Mouse (Mus musculus): Measurements from ENCODE around the gene Olfr288. TPM values are rescaled to one million over a fixed set of nuclear protein-coding genes. Genes with fewer than 3 reads are reported as not detected.

Olfr288 gene
- total RNA-seq, 1 experiment from 2014 or later = not detected

DNA sequence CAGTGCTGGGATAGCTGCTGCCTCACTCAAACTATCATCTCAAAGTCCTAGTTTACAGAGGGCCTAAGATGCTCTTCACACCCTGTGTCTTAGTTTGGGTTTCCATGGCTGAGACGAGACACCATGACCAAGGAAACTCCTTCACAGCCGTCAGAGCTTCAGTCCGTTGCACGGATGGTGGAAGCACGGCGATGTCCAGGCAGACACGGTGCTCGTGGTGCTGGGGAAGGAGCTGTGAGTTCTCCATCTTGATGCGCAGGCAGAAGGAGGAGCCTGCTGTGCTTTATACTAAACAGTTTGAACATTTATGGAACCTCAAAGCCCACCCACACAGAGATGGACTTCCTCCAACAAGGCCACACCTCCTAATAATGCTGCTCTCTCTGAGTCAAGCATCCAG, 58.5 kb downstream of the Olfr288 start:
- ATAC-seq (replicated peaks; ENCODE audit: low read depth, poor library complexity, severe bottlenecking) = no peak

Other genes starting within 250 kb of the Olfr288 start
- gene Tmem106c, start 231.3 kb downstream of the Olfr288 start, total RNA-seq (2017) = 26.4 and 40.0 TPM in 2 replicates
- gene Col2a1, start 190.8 kb downstream of the Olfr288 start, total RNA-seq (2017) = 0.09 TPM in 1 of 2 replicates, not detected in the other
- gene Pfkm, start 103.0 kb downstream of the Olfr288 start, total RNA-seq (2017) = 33.3 and 42.2 TPM in 2 replicates
- 53.2 and 56.1 TPM in 2 replicates for gene Senp1, start 101.8 kb downstream of the Olfr288 start, total RNA-seq (2017)
- 17.7 and 21.9 TPM in 2 replicates for gene Asb8, start 29.9 kb downstream of the Olfr288 start, total RNA-seq (2017)
- not detected in 2 replicates for gene Ccdc184, start 28.4 kb downstream of the Olfr288 start, total RNA-seq (2017)
- not detected in 2 replicates for gene Gm44579, start 25.4 kb upstream of the Olfr288 start, total RNA-seq (2017)
- gene Olfr287, start 25.5 kb upstream of the Olfr288 start, total RNA-seq (2017) = not detected in 2 replicates
- not detected in 2 replicates for gene Olfr286, start 38.9 kb upstream of the Olfr288 start, total RNA-seq (2017)
- gene H1fnt, start 61.8 kb upstream of the Olfr288 start, total RNA-seq (2017) = not detected in 2 replicates
- gene Zfp641, start 100.6 kb upstream of the Olfr288 start, total RNA-seq (2017) = not detected in 2 replicates
- gene Olfr285, start 121.8 kb upstream of the Olfr288 start, total RNA-seq (2017) = not detected in 2 replicates
- gene Olfr284, start 145.4 kb upstream of the Olfr288 start, total RNA-seq (2017) = not detected in 2 replicates
- gene Olfr283, start 185.4 kb upstream of the Olfr288 start, total RNA-seq (2017) = not detected in 2 replicates
- not detected in 2 replicates for gene Olfr282, start 235.7 kb upstream of the Olfr288 start, total RNA-seq (2017)

All from common myeloid progenitor, adult 5-6 weeks (primary cell).